Mouse (Mus musculus): Measurements from ENCODE around the gene Erg.

GRCm38 (mm10) chr16:95506051-95506450, 80.3 kb downstream of the Erg start:
- TF ChIP-seq POLR2A (IDR thresholded peaks at IDR 0.05; ENCODE audit: low read depth, low read length) (no peak), CTCF (IDR thresholded peaks at IDR 0.05; ENCODE audit: borderline replicate concordance, insufficient read depth, low read length) (no peak)
